Mouse (Mus musculus) layer of hippocampus, postnatal 36 days (tissue): ENCODE measurements around the gene Ankrd54. TPM values are rescaled to one million over a fixed set of nuclear protein-coding genes. Genes with fewer than 3 reads are reported as not detected.

ENCODE experiments used
- DNase-seq, 2 experiments: peaks; one replicate each; pipeline ENCODE4 v3.0.0; 2022
- total RNA-seq, 2 experiments: library from RNA; stranded (reverse); gene quantifications; 2 replicates each; pipeline ENCODE4 v1.2.3; 2021

Ankrd54 gene
- total RNA-seq, 2 experiments from 2014 or later = 17.6 to 20.7 TPM

DNA sequence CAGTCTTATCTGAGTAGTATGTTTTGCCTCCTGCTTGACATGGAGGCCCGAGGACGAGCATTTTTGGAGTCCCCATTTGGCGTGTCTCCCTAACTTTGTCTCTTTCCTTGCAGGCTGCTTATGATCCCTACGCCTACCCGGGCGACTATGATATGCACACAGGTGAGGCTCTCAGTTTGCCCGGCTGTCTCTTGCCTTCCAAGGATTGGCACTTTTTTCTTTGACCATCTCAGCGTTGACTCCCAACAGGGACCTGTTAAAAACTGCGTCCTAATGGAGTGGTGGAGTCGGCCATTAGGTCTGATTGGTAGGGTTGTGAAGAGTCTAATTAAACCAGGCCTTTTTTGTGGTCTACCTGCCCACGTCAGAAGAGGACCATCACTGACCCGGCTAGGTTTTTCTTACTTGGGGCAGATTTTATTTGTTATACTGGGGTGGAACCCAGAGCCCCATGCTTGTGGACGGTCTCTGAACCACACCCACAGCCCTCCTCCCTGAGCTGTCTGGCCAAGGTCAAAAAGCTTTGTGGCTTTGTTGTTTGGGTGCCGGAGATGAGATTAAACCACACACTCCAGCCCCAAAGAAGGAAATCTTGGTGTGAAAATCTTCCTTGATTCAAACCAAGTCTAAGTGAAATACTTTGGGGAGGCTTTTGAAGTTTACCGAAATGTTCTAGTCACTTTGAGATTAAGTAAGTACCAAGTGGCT is 13.1 kb upstream of the Ankrd54 start:
- DNase-seq = no peak

DNA sequence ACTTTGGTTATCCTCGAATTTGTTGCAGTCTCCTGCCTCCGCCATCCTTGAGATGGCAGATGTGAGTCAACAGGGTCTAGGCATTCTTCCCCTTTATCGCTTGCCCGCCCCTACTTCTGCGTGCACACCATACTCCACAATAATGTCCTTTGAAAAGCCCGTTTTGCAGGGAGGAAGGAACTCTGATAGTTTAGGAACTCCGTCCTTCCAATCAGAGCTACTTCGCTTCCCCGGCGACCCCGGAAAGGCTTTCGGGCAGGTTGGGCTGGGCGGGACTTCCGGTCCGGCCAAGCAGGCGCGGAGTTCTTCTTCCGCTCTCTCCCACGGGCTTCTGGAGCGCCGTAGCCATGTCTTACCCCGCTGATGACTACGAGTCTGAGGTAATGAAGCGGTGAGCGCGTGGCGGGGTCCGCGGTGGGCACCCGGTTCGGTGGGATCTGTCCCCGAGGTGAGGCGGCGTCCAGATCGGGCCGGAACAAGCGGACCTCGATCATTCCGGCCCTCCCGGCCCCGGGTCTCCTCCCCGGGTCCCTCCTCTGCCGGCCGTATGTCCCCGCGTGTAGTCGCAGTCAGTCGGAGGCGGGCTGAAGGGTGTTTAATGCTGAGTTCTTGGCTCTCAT is 12.3 kb upstream of the Ankrd54 start, which contains the start of gene Eif3l:
Eif3l (plus strand) TSS at position 267 of the 620 bp plus-strand sequence.
- DNase-seq = peak; percentile 87 to 88

- no peak for DNase-seq
These were observed 11.8 kb upstream of the Ankrd54 start for GRCm38 (mm10) chr15:79074446-79074845.

GRCm38 (mm10) chr15:79073752-79074151 is 11.1 kb upstream of the Ankrd54 start:
- no peak for DNase-seq

DNA sequence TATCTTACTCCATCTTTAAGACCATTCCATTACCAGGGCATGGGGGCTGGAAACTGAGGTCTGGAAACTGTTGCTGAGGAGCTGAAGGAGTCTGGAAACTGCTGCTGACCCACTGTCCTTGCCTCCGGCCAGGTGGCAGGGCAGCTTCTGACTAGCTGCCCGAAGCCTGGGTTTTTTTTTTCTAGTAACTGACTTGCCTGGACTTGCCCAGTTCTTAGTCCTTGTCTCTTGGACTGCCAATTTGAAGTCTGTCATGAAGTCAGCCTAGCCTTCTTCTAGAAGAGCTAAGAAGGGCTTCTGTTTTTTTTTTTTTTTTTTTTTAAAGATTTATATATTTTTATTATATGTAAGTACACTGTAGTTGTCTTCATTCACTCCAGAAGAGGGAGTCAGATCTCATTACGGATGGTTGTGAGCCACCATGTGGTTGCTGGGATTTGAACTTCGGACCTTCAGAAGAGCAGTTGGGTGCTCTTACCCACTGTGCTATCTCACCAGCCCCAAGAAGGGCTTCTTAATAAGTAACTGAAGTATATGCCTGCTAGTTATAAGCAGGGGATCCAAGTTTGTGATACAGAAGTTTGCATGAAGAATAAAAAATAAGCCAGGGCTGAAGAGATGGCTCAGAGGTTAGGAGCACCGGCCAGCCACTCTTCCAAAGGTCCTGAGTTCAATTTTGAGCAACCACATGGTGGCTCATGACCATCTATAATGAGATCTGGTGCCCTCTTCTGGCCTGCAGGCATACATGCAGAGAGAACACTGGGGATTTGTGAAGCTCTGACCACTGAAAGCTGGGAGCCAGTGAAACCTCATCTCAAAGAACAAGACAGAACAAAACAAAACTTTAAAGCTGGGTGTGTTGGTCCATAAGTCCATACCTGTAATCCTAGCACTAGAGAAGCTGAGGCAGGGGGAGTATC is 8.7 kb upstream of the Ankrd54 start:
- DNase-seq = peak in 1 of 2 experiments; percentile 27

- no peak for DNase-seq
These were observed 5.7 kb upstream of the Ankrd54 start for GRCm38 (mm10) chr15:79068416-79068815.

GRCm38 (mm10) chr15:79067631-79068030 is 4.9 kb upstream of the Ankrd54 start:
- DNase-seq = no peak

GRCm38 (mm10) chr15:79066276-79066675 is 3.6 kb upstream of the Ankrd54 start:
- no peak for DNase-seq

- DNase-seq = no peak
These were observed 2.5 kb upstream of the Ankrd54 start for GRCm38 (mm10) chr15:79065086-79065770.

GRCm38 (mm10) chr15:79063160-79063740 is 557 bp upstream of the Ankrd54 start:
- no peak for DNase-seq

DNA sequence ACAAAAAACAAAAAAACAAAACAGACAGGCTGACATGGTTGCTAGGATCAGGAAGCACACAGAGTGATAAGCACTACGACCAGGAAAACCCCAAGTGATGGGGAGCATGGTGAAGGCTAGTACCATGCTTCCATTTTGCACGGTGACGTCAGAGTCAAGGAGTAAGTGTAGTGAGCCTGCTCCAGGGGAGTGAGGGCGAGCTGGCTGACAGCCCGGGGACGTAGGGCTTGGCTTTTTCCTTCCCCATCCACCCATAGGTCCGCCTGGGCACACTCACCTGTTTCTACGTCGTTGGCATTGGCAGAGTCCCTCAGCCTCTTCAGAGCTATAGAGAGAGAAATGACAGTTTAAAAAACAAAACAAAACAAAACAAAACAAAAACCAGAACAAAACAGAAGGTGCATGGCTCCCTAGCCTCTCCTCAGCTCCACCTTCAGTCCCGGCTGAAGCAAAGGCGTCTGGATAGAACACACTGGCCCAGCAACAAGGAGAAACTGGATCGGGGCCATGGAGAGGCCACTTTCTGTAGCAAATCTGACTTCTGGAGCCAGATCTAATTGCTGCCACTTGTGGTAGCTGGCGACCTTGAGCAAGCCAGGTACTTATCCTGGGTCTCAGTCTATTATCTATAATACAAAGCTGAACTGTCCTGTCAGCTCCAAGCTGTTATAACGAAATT is 1.7 kb downstream of the Ankrd54 start:
- no peak for DNase-seq

GRCm38 (mm10) chr15:79057850-79058249 is 4.8 kb downstream of the Ankrd54 start:
- no peak for DNase-seq

DNA sequence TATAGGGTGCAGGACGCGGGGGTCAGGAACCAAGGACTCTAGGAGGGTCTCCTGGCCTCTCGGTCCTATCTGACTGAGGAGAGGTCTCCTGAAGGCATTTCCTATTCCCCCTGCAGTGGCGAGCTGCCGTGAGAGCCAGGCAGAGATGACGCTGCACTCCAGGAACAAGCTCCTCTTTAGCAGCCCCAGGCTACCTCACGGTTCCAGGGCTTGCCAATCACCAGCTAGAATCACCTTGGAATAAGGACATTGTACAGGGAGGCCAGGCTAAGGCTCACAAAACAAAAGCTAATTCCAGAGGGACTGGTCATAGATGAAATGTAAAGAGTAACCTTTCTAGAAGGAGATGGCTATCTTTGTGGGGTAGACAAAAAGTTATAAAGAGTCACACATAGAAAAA is 6.1 kb downstream of the Ankrd54 start:
- DNase-seq = no peak

GRCm38 (mm10) chr15:79052366-79052765 is 10.3 kb downstream of the Ankrd54 start:
- no peak for DNase-seq

DNA sequence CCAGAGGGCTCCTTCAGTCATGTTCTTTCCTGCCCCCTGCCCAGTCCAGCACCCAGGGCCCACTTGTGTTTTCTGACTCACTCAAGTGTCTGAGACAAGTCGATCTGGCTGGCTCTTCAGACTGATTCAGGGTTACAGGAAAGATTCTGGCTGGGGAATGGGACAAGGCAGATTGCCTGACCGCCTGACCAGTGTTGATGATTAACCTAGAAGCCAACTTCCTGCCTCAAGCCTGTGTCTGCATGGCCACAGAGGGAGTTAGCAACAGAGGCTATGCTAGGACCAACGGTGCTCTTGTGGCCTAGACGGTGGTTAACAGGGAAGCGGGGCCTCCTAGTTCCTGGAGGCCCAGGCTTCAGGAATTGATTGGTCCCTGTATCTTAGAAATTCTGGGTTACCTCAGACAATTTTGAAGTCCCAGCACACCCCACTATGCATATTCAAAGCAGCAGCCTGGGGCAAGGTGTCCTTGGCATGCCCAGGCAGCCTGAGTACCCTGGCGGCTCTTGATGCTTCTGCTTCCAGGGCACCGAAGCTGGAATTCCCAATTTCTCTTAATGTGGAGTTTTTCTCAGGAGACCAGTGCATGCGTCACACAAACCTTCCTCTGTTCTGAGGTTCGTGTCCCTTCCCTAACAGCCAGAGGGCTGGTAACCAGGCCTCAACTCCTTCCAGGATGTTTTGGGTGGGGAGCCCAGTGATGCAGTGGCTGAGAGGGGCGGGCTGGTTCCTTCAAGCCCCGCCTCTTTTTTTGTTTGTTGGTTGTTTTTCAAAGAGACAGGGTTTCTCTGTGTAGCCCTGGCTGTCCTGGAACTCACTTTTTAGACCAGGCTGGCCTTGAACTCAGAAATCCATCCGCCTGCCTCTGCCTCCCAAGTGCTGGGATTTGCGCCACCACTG is 11.0 kb downstream of the Ankrd54 start:
- peak in 1 of 2 experiments; percentile 40 for DNase-seq

DNA sequence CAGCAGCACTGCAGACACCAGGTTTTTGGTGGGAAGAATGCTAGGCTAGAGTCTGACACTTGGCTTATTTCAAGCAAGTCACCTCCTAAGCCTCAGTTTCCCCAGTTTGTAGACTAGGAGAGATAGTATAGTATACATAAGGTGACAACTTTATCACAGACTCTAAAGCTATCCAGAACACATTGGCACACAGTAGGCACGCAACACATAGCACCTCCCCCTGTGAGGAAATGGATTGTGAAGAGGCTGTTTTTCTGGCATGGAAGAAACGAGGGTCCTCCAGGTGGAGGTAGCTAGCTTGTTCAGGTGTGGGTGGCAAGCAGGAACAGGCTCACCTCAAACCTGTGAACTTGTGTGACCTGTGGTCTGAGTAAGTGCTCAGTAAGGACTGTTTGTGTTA is 11.7 kb downstream of the Ankrd54 start:
- no peak for DNase-seq

GRCm38 (mm10) chr15:79050160-79050845 is 12.4 kb downstream of the Ankrd54 start:
- DNase-seq = no peak

DNA sequence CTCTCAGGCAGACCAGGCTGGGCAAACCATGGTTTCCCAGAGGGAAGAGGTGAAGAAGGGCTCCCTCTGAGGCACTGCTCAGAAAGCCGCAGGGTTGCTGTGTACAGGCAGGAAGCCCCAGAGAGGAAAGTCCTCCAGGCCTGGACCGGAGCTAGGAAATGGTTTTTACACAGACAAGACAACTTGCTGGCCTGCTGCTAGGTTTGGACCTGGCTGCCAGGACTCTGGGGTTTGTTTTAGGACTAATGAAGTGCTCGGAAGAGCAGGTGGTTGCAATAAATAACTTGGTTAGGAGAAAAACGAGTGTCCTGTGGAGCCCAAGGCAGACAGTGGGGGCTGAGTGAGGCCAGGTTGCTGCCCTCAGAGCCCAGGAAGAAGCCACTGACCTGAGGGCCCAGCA is 14.5 kb downstream of the Ankrd54 start:
- DNase-seq = no peak

GRCm38 (mm10) chr15:79044837-79045236 is 17.9 kb downstream of the Ankrd54 start:
- no peak for DNase-seq
